Mouse (Mus musculus) heart, embryonic 12.5 days (tissue): ENCODE results near the gene Atp9a. TPM values are rescaled to one million over a fixed set of nuclear protein-coding genes. Genes with fewer than 3 reads are reported as not detected.

Experiments used
- ATAC-seq: fragments of 200-750 bp; cut with Nextera tagmentation; 2 replicates; pipeline ENCODE4 v1.8.0; 2017; ENCODE audit warnings: moderate TSS enrichment, moderate library complexity; ENCODE audit not compliant: insufficient number of reproducible peaks, low FRiP score
- H3K27ac ChIP-seq: fragments of 300-500 bp; sonication (generic); 2 replicates; pipeline ENCODE4 v1.5.1; 2016; ENCODE audit warnings: mild to moderate bottlenecking, moderate library complexity; ENCODE audit not compliant: poor library complexity, severe bottlenecking
- H3K27me3 ChIP-seq: fragments of 300-500 bp; sonication (generic); replicated peaks from 2 replicates; pipeline ENCODE4 v1.6.1; 2016; ENCODE audit warnings: mild to moderate bottlenecking, moderate library complexity
- H3K36me3 ChIP-seq: fragments of 300-500 bp; sonication (generic); 2 replicates; pipeline ENCODE4 v1.6.1; 2016; ENCODE audit warnings: mild to moderate bottlenecking, moderate library complexity
- H3K4me1 ChIP-seq: fragments of 300-500 bp; sonication (generic); replicated peaks from 2 replicates; pipeline ENCODE4 v1.6.1; 2016; ENCODE audit warnings: mild to moderate bottlenecking
- H3K4me2 ChIP-seq: fragments of 300-500 bp; sonication (generic); 2 replicates; pipeline ENCODE4 v1.6.1; 2016; ENCODE audit warnings: mild to moderate bottlenecking, moderate library complexity
- H3K4me3 ChIP-seq: fragments of 300-500 bp; sonication (generic); 2 replicates; pipeline ENCODE4 v1.5.1; 2016; ENCODE audit warnings: mild to moderate bottlenecking
- H3K9ac ChIP-seq: fragments of 300-500 bp; sonication (generic); 2 replicates; pipeline ENCODE4 v1.6.1; 2016; ENCODE audit warnings: mild to moderate bottlenecking, moderate library complexity
- H3K9me3 ChIP-seq: fragments of 300-500 bp; sonication (generic); replicated peaks from 2 replicates; pipeline ENCODE4 v1.6.1; 2016; ENCODE audit warnings: mild to moderate bottlenecking, moderate library complexity
- WGBS: fragments of 180-500 bp; shearing (Covaris S2); methylation state at CpG from one replicate; pipeline ENCODE4 v1.1.7; 2016; 5-methylcytosine and 5-hydroxymethylcytosine counted together
- polyA plus RNA-seq: library from polyadenylated mRNA; unstranded; fragments of >200 nt; fragmentation: Nextera tagmentation; extraction: Ambion mirVana; gene quantifications from 2 replicates; pipeline ENCODE4 v1.2.1, GENCODE M21; 2016

Atp9a gene
- polyA plus RNA-seq, 1 experiment from 2014 or later = 16.1 TPM

DNA sequence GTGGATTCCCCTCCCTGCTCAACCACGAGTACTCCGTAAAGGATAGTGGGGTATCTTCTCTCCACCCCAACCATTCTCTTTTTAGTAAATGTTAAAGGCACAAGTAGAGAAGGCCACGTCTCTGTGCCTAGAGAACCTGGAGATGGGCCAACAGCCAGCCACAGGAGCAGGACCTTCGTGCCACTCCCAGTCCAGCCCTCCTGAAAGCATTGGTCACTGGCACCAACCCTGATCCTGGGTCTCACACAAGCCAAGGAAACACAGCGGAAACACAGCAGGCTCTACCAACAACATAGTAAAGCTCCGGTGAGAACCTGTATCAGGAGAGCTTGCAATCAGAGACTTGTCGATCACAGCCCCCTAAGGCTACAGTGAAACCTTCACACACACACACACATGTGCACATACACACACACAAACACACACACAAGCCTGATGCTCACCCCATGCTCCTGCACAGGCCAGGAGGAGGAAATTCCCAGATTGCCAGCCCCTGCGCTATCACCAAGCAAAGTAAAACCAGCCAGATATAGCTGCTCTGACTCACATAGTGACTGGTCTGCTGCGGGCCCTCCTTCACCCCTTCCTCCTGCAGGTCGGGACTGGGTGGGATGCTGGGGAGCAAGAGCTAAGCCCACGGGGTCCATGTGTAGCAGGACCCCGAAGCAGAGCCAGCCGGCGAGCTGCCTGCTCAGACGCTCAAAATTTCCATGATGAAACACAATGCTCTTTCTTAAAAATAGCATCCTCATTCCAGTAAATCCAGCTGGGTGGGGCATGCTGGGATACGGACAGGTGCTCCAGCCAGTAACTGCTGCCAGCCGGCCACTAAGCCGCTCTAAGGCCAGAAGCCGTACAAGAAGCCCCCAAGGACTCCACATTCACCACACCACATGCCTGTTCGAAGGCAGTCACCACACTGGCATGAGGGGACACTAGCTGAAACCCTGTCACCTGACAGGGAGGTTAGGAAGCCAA, 29.7 kb downstream of the Atp9a start:
- Histone ChIP-seq H3K9ac (no peak overlapping the region), H3K9me3 (no peaks in the 10 kb centered on the region), H3K27me3 (no peaks in the 10 kb centered on the region), H3K27ac (no peak overlapping the region; the same call in 1 of the 2 replicates), H3K4me2 (peak overlapping the region; percentile 49), H3K4me1 (peaks cover 11% of the 10 kb centered on the region), H3K4me3 (peak overlapping the region; percentile 5; the same call in 1 of the 2 replicates), H3K36me3 (peaks cover 7% of the 10 kb centered on the region; the same call in 1 of the 2 replicates)
- WGBS = 56% methylated on average over 20 of the region's 20 CpGs
- 0 out of 2 replicates have a peak, but pooled peaks have one; percentile 25 for ATAC-seq

DNA sequence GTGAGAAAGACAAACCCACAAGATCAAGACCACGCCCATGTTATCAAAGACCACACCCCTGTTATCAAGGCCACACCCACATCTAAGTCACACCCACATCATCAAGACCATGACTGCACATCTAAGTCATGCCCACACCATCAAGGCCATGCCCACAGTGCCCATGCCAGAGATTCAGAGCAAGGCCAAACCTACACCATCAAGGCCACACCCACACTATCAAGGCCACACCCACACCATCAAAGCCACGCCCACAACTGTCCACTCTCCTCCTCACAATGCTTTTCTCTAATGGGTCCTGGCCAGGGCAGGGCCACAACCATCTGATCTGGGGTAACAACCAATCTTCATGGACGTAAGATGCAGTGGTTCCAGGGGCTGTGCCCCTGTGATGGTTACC, 31.2 kb downstream of the Atp9a start:
- Histone ChIP-seq H3K36me3 (peaks cover 11% of the 10 kb centered on the region), H3K9ac (no peak overlapping the region), H3K4me2 (no peak overlapping the region), H3K27ac (no peak overlapping the region), H3K4me1 (peaks cover 11% of the 10 kb centered on the region), H3K9me3 (no peaks in the 10 kb centered on the region), H3K4me3 (no peak overlapping the region), H3K27me3 (no peaks in the 10 kb centered on the region)
- ATAC-seq = peak; percentile 39; the same call in 1 of the 2 replicates
- WGBS = 71% methylated on average over 3 of the region's 3 CpGs

DNA sequence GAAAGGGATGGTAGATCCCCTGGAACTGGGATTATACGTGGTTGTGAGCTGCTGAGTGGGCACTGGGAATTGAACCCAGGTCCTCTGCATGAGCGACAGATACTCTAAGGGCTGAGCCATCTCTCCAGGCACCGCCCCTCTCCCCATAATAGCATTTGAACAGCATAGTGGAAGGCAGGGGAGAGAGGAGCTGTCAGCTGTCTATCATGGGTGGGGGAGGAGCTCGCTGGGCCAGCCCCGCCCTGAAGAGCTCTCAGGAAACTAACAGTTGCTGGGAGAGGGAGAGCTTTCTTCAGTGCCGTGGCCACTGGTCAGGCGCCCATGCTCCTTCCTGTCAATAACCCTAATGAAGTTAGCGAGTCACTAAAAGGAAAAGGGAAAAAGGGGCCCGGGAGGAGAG, 34.4 kb downstream of the Atp9a start:
- Histone ChIP-seq H3K9me3 (no peaks in the 10 kb centered on the region), H3K4me1 (peaks cover 9% of the 10 kb centered on the region), H3K4me2 (no peak overlapping the region), H3K27ac (no peak overlapping the region), H3K36me3 (peaks cover 19% of the 10 kb centered on the region), H3K9ac (no peak overlapping the region), H3K27me3 (no peaks in the 10 kb centered on the region), H3K4me3 (no peak overlapping the region)
- 32% methylated on average over 9 of the region's 9 CpGs for WGBS
- no peak for ATAC-seq

DNA sequence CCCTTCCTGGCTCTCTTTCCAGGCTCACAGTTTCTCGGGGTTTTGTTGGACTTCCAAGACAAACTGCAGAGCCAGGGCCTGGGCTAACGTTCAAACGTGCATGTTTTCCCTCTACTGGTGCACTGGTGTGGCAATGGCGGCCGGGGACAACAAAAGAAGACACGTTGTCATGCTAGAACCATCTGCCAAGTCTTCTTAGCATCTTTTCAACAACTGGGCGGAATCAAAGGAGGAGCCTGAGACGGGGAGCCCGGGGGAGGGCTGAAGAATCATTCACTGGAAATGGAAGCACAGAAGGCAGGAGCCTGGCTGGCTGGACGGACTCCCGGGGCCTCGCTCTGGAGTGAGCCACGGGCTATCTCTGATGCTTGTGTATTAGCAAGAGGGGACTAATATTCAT, 39.9 kb downstream of the Atp9a start:
- peaks cover 23% of the 10 kb centered on the region for H3K36me3 ChIP-seq
- H3K4me2 ChIP-seq = no peak overlapping the region
- 0 out of 2 replicates have a peak, but pooled peaks cover 6% of the 10 kb centered on the region for H3K9me3 ChIP-seq
- H3K4me3 ChIP-seq = no peak overlapping the region
- no peak for ATAC-seq
- H3K4me1 ChIP-seq = no peaks in the 10 kb centered on the region
- 54% methylated on average over 13 of the region's 13 CpGs for WGBS
- no peaks in the 10 kb centered on the region for H3K27me3 ChIP-seq
- H3K27ac ChIP-seq = no peak overlapping the region
- H3K9ac ChIP-seq = no peak overlapping the region

DNA sequence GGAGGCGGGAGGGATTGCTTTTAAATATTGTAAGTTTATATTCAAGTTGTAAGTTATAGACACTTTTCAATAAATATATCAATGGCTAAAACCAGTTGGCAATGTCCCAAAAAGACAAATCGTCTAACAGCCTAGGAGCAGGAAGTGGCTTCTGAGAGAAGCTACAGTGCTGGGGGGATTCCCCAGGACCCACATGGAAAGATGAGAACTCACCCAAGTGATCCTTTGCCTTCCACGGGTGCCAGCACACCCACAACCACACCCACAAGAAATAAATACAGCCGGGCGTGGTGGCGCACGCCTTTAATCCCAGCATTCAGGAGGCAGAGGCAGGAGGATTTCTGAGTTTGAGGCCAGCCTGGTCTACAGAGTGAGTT, 47.2 kb downstream of the Atp9a start:
- peaks cover 7% of the 10 kb centered on the region; the same call in 1 of the 2 replicates for H3K9me3 ChIP-seq
- WGBS = 82% methylated on average over 7 of the region's 7 CpGs
- no peak overlapping the region for H3K27ac ChIP-seq
- no peaks in the 10 kb centered on the region for H3K27me3 ChIP-seq
- H3K4me2 ChIP-seq = peak overlapping the region; percentile 62; the same call in 1 of the 2 replicates
- ATAC-seq = no peak
- H3K36me3 ChIP-seq = peaks cover 14% of the 10 kb centered on the region; the same call in 1 of the 2 replicates
- no peak overlapping the region for H3K9ac ChIP-seq
- H3K4me3 ChIP-seq = no peak overlapping the region
- H3K4me1 ChIP-seq = peaks cover 13% of the 10 kb centered on the region

DNA sequence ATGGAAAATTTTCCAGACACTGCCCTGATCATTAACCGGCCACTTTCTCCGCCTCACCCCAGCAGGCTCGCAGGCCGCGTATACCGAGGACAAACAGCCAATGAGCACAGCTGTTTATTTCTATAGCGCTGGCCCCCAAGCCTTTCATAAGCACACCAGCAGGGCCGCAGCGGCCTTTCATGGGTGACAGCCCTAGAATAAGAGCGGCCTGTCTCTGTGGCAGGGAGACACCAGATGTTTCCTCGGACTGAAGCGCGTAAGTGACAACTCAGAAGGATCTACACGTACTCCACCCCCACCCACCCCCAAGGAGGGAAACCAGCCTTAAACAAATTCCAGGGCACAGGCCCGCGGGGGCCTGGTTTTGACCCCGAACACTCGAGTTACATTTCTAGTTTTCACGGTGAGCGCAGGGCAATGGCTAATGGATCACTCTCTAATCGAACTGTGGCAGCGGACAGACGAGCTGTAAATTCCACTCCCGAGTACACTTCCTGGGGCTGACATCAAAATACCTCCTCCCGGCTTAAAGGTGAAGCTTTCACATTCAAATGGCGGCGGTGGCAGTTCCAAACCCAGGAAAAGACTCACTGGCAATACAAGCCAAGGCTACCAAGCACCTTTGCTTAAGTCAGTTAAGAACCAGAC, 47.7 kb downstream of the Atp9a start:
- Histone ChIP-seq H3K9me3 (peaks cover 7% of the 10 kb centered on the region; the same call in 1 of the 2 replicates), H3K4me2 (peak overlapping the region; percentile 62), H3K4me1 (peaks cover 13% of the 10 kb centered on the region), H3K4me3 (peak overlapping the region; percentile 25), H3K9ac (peak overlapping the region; percentile 59), H3K27me3 (no peaks in the 10 kb centered on the region), H3K36me3 (peaks cover 11% of the 10 kb centered on the region; the same call in 1 of the 2 replicates), H3K27ac (no peak overlapping the region)
- 18% methylated on average over 27 of the region's 27 CpGs for WGBS
- ATAC-seq = no peak

DNA sequence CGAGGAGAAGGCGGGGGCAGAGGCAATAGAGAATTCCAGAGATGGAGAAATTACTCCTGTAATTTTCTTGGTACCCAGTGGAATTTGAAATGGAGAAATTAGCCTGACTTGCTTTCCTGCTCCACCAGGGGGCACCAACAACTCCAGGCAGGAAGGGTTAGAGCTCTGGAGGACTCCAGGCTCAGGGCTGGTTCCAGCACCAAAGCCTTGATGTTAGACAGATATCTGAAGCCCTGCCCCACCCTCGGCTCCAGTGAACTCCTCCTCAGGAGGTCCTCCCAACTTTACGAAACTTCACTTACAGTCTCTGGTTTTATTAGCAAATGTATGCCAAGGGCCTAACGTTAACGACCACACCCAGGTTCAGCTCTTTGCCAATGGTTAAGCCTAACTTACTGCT, 50.4 kb downstream of the Atp9a start:
- Histone ChIP-seq H3K9ac (no peak overlapping the region), H3K27ac (no peak overlapping the region), H3K36me3 (peaks cover 11% of the 10 kb centered on the region; the same call in 1 of the 2 replicates), H3K4me3 (no peak overlapping the region), H3K9me3 (peaks cover 7% of the 10 kb centered on the region; the same call in 1 of the 2 replicates), H3K4me1 (peaks cover 13% of the 10 kb centered on the region), H3K4me2 (no peak overlapping the region), H3K27me3 (no peaks in the 10 kb centered on the region)
- 44% methylated on average over 6 of the region's 6 CpGs for WGBS
- ATAC-seq = no peak

DNA sequence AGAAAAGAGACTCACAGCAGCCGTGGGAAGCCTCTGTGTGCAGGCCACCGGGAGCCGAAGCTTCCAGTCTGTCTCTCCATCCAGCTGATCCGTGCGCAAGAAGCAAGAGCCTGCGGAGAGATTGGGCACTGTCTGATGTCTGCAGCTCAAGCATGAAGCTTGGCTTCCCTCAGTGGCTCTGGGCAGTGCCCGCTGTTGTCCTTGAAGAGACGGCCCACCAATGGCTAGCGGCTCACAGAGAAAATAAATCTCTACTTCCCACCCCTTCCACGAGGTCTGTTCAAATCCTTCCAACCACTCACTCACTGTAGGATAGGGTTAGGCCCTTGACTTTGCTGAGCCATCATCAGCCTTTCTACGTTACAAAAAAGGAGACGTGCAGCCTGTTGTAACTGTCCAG, 54.9 kb downstream of the Atp9a start:
- H3K4me3 ChIP-seq = no peak overlapping the region
- no peak overlapping the region for H3K4me2 ChIP-seq
- H3K27me3 ChIP-seq = 0 out of 2 replicates have a peak, but pooled peaks cover 3% of the 10 kb centered on the region
- no peaks in the 10 kb centered on the region for H3K9me3 ChIP-seq
- 83% methylated on average over 12 of the region's 12 CpGs for WGBS
- no peak overlapping the region for H3K9ac ChIP-seq
- no peak overlapping the region for H3K27ac ChIP-seq
- no peaks in the 10 kb centered on the region for H3K4me1 ChIP-seq
- ATAC-seq = no peak
- no peaks in the 10 kb centered on the region for H3K36me3 ChIP-seq

DNA sequence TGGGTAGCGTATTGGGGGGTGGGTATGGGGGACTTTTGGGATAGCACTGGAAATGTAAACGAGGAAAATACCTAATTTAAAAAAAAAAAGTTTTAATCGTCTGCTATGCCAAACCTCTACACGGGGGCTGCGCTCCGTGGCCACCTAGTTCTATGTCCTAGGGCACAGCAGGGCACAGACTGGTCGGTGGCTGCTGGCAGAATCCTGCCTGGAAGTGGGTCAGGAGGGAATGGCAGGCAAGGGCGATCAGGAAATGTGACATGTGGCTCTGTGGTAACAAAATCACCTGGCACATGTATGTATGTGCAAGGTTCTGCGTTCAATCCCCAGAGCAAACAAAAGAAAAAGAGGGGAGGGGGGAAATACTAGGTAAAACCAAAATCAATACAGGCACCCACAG, 56.3 kb downstream of the Atp9a start:
- 0 out of 2 replicates have a peak, but pooled peaks cover under 1% of the 10 kb centered on the region for H3K9me3 ChIP-seq
- peaks cover 10% of the 10 kb centered on the region for H3K36me3 ChIP-seq
- no peak overlapping the region for H3K4me3 ChIP-seq
- 90% methylated on average over 9 of the region's 9 CpGs for WGBS
- H3K27ac ChIP-seq = no peak overlapping the region
- no peak for ATAC-seq
- H3K4me2 ChIP-seq = no peak overlapping the region
- no peak overlapping the region for H3K9ac ChIP-seq
- H3K4me1 ChIP-seq = no peaks in the 10 kb centered on the region
- H3K27me3 ChIP-seq = 0 out of 2 replicates have a peak, but pooled peaks cover 3% of the 10 kb centered on the region

DNA sequence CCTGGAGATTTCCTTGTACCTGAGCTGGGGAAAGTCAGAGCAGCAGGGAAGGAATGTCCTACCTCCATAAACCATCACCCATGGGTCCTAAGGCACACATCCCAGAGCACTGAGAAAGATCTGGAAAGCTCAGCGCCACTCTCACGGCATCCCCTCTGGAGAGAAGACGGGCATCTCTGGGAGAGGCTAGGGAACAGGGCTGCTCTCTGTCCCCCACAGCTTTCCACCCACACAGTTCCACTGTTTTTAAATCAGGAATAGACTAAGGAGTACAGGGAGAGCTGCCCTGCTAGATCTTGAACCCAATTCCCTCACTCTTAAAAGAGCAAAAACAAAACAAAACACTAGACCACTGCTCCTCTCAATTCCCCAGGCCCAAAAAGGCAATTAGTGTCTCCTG, 57.5 kb downstream of the Atp9a start:
- no peak for ATAC-seq
- H3K9ac ChIP-seq = no peak overlapping the region

More for the DNA sequence above, 57.5 kb downstream of the Atp9a start:
- H3K36me3 ChIP-seq = peaks cover 16% of the 10 kb centered on the region
- H3K27me3 ChIP-seq = 0 out of 2 replicates have a peak, but pooled peaks cover 3% of the 10 kb centered on the region
- peaks cover 6% of the 10 kb centered on the region; the same call in 1 of the 2 replicates for H3K9me3 ChIP-seq
- 67% methylated on average over 3 of the region's 3 CpGs for WGBS
- H3K4me1 ChIP-seq = no peaks in the 10 kb centered on the region
- no peak overlapping the region for H3K4me3 ChIP-seq
- H3K4me2 ChIP-seq = no peak overlapping the region
- H3K27ac ChIP-seq = no peak overlapping the region
